Mouse (Mus musculus) cerebellum, postnatal 10 days (tissue): ENCODE data around the gene Psma7.
A peak's percentile ranks its signal among the peaks of the same experiment; 100 is the strongest.

Source experiments
- DNase-seq, 2 experiments: peaks; one replicate each; pipeline ENCODE4 v3.0.0; 2021; ENCODE audit warnings: mixed read lengths in 2 of 2

The Psma7 gene

GRCm38 (mm10) chr2:180042858-180043515, 754 bp upstream of the Psma7 start:
- peak; percentile 85 to 89 for DNase-seq

- peak; percentile 72 to 78 for DNase-seq
Observed at GRCm38 (mm10) chr2:180041577-180042255, 517 bp downstream of the Psma7 start.

- DNase-seq = no peak
Observed at GRCm38 (mm10) chr2:180040406-180040805, 1.8 kb downstream of the Psma7 start.

- DNase-seq = no peak
Observed at GRCm38 (mm10) chr2:180034753-180035152, 7.5 kb downstream of the Psma7 start.

- DNase-seq = no peak
Observed at GRCm38 (mm10) chr2:180033956-180034355, 8.3 kb downstream of the Psma7 start.

- no peak for DNase-seq
Observed at GRCm38 (mm10) chr2:180032925-180033324, 9.3 kb downstream of the Psma7 start.

- DNase-seq = no peak
Observed at GRCm38 (mm10) chr2:180031270-180031669, 11.0 kb downstream of the Psma7 start.

- peak; percentile 47 to 55 for DNase-seq
Observed at GRCm38 (mm10) chr2:180027768-180028167, 14.5 kb downstream of the Psma7 start.

- DNase-seq = peak in 1 of 2 experiments; percentile 37
Observed at GRCm38 (mm10) chr2:180025861-180026200, 16.4 kb downstream of the Psma7 start.

- peak; percentile 74 for DNase-seq
Observed at GRCm38 (mm10) chr2:180025135-180025860, 16.9 kb downstream of the Psma7 start.

- peak; percentile 98 to 99 for DNase-seq
Observed at GRCm38 (mm10) chr2:180024401-180025098, 17.7 kb downstream of the Psma7 start, which contains the start of gene Lsm14b. TSS of gene Lsm14b (plus strand) at chr2:180024987.

- DNase-seq = no peak
Observed at GRCm38 (mm10) chr2:180022751-180023150, 19.5 kb downstream of the Psma7 start.

GRCm38 (mm10) chr2:180020919-180021318, 21.3 kb downstream of the Psma7 start:
- peak; percentile 26 to 44 for DNase-seq

- DNase-seq = peak; percentile 69 to 76
Observed at GRCm38 (mm10) chr2:180020091-180020661, 22.1 kb downstream of the Psma7 start.

GRCm38 (mm10) chr2:180018573-180018972, 23.7 kb downstream of the Psma7 start:
- no peak for DNase-seq

GRCm38 (mm10) chr2:180017632-180018031, 24.6 kb downstream of the Psma7 start:
- DNase-seq = no peak

GRCm38 (mm10) chr2:180013686-180014085, 28.5 kb downstream of the Psma7 start:
- DNase-seq = no peak

- no peak for DNase-seq
Observed at GRCm38 (mm10) chr2:180011370-180011769, 30.9 kb downstream of the Psma7 start.

- no peak for DNase-seq
Observed at GRCm38 (mm10) chr2:180010686-180011085, 31.5 kb downstream of the Psma7 start.

GRCm38 (mm10) chr2:180006352-180007017, 35.7 kb downstream of the Psma7 start:
- no peak for DNase-seq

- DNase-seq = no peak
Observed at GRCm38 (mm10) chr2:180005656-180006351, 36.4 kb downstream of the Psma7 start.
